Mouse (Mus musculus): ENCODE data around the gene Srf. TPM values are rescaled to one million over a fixed set of nuclear protein-coding genes. Genes with fewer than 3 reads are reported as not detected.

The Srf gene
- polyA plus RNA-seq (2012; rRNA removed): 115 and 152 TPM in 2 replicates

GRCm38 (mm10) chr17:46555673-46556583 lies at the start of gene Srf:
Srf (minus strand) TSS chr17:46556175.

GRCm38 (mm10) chr17:46545813-46546564 lies 10.0 kb downstream of the Srf start, which contains the start of gene Cul9:
Cul9 (minus strand) TSS chr17:46546388.

Other genes starting within 250 kb of the Srf start
- gene Abcc10, start 227.8 kb downstream of the Srf start, polyA plus RNA-seq (2012; rRNA removed): 15.6 and 18.3 TPM in 2 replicates
- gene Zfp318, start 172.4 kb downstream of the Srf start, polyA plus RNA-seq (2012; rRNA removed): 1.2 and 1.3 TPM in 2 replicates
- gene Crip3, start 127.2 kb downstream of the Srf start, polyA plus RNA-seq (2012; rRNA removed): 0.63 and 1.9 TPM in 2 replicates
- not detected in 2 replicates for gene Slc22a7, start 117.7 kb downstream of the Srf start, polyA plus RNA-seq (2012; rRNA removed)
- gene Ttbk1, start 68.5 kb downstream of the Srf start, polyA plus RNA-seq (2012; rRNA removed): 0.13 and 0.16 TPM in 2 replicates
- gene Dnph1, start 59.5 kb downstream of the Srf start, polyA plus RNA-seq (2012; rRNA removed): 5.5 TPM in 2 replicates
- gene Cul9, start 9.8 kb downstream of the Srf start, polyA plus RNA-seq (2012; rRNA removed): 8.6 and 9.6 TPM in 2 replicates
- 9.8 and 11.4 TPM in 2 replicates for gene Ptk7, start 73.3 kb upstream of the Srf start, polyA plus RNA-seq (2012; rRNA removed)
- gene Klc4, start 89.8 kb upstream of the Srf start, polyA plus RNA-seq (2012; rRNA removed): 25.6 and 26.9 TPM in 2 replicates
- gene Mrpl2, start 90.1 kb upstream of the Srf start, polyA plus RNA-seq (2012; rRNA removed): 82.3 and 134 TPM in 2 replicates
- 10.3 and 11.6 TPM in 2 replicates for gene Cul7, start 94.2 kb upstream of the Srf start, polyA plus RNA-seq (2012; rRNA removed)
- 12.3 and 13.9 TPM in 2 replicates for gene Rrp36, start 118.2 kb upstream of the Srf start, polyA plus RNA-seq (2012; rRNA removed)
- gene Mea1, start 122.6 kb upstream of the Srf start, polyA plus RNA-seq (2012; rRNA removed): 38.3 and 46.0 TPM in 2 replicates
- 43.7 and 44.0 TPM in 2 replicates for gene Klhdc3, start 124.7 kb upstream of the Srf start, polyA plus RNA-seq (2012; rRNA removed)
- 24.8 and 25.1 TPM in 2 replicates for gene Ppp2r5d, start 148.9 kb upstream of the Srf start, polyA plus RNA-seq (2012; rRNA removed)
- gene Pex6, start 155.3 kb upstream of the Srf start, polyA plus RNA-seq (2012; rRNA removed): 36.4 and 50.9 TPM in 2 replicates
- gene Gnmt, start 173.0 kb upstream of the Srf start, polyA plus RNA-seq (2012; rRNA removed): 5.5 and 6.4 TPM in 2 replicates
- gene Cnpy3, start 196.0 kb upstream of the Srf start, polyA plus RNA-seq (2012; rRNA removed): 21.6 and 22.8 TPM in 2 replicates
- not detected in 2 replicates for gene Ptcra, start 207.5 kb upstream of the Srf start, polyA plus RNA-seq (2012; rRNA removed)
- gene 2310039H08Rik, start 216.5 kb upstream of the Srf start, polyA plus RNA-seq (2012; rRNA removed): 72.5 and 98.8 TPM in 2 replicates
- gene Rpl7l1, start 226.5 kb upstream of the Srf start, polyA plus RNA-seq (2012; rRNA removed): 4.9 and 6.2 TPM in 2 replicates